Mouse (Mus musculus) layer of hippocampus, postnatal 14 days (tissue): ENCODE measurements at regions not wholly inside any gene's neighbourhood (a gene's known extent, or its start where the extent isn't known, plus 50 kb on each side); places are given as distances from the start of the nearest gene placed in this dataset.
A peak's percentile ranks its signal among the peaks of the same experiment; 100 is the strongest.

ENCODE experiments used
- DNase-seq, 2 experiments: peaks; one replicate each; pipeline ENCODE4 v3.0.0; 2021 to 2022; ENCODE audit warnings: low spot score in 2 of 2, mixed read lengths in 1 of 2

- DNase-seq: no peak
Observed at GRCm38 (mm10) chr5:75342599-75342998, 190.5 kb downstream of the Pdgfra start.

- peak in 1 of 2 experiments; percentile 60 for DNase-seq
Observed at GRCm38 (mm10) chr5:75346836-75347773, 195.0 kb downstream of the Pdgfra start.

- no peak for DNase-seq
Observed at GRCm38 (mm10) chr5:75347774-75348116, 195.7 kb downstream of the Pdgfra start.

GRCm38 (mm10) chr5:75355266-75355665, 203.2 kb downstream of the Pdgfra start:
- no peak for DNase-seq

- DNase-seq: no peak
Observed at GRCm38 (mm10) chr5:75358869-75359268, 206.8 kb downstream of the Pdgfra start.

- no peak for DNase-seq
Observed at GRCm38 (mm10) chr5:75363832-75364231, 210.9 kb upstream of the Kit start.

- DNase-seq: no peak
Observed at GRCm38 (mm10) chr5:75367282-75367681, 207.4 kb upstream of the Kit start.

GRCm38 (mm10) chr5:75368691-75369090, 206.0 kb upstream of the Kit start:
- no peak for DNase-seq

- DNase-seq: no peak
Observed at GRCm38 (mm10) chr5:75372849-75373248, 201.9 kb upstream of the Kit start.

- DNase-seq: no peak
Observed at GRCm38 (mm10) chr5:75377311-75378300, 197.1 kb upstream of the Kit start.

- DNase-seq: no peak
Observed at GRCm38 (mm10) chr5:75378655-75379054, 196.1 kb upstream of the Kit start.

- DNase-seq: no peak
Observed at GRCm38 (mm10) chr5:75380340-75380739, 194.4 kb upstream of the Kit start.

GRCm38 (mm10) chr5:75382138-75382537, 192.6 kb upstream of the Kit start:
- no peak for DNase-seq

- no peak for DNase-seq
Observed at GRCm38 (mm10) chr5:75387886-75388454, 186.7 kb upstream of the Kit start.

GRCm38 (mm10) chr5:75388699-75389260, 185.9 kb upstream of the Kit start:
- DNase-seq: no peak

GRCm38 (mm10) chr5:75389433-75389971, 185.2 kb upstream of the Kit start:
- no peak for DNase-seq

- no peak for DNase-seq
Observed at GRCm38 (mm10) chr5:75398820-75399219, 175.9 kb upstream of the Kit start.

- DNase-seq: no peak
Observed at GRCm38 (mm10) chr5:75401734-75402133, 173.0 kb upstream of the Kit start.

GRCm38 (mm10) chr5:75402631-75403030, 172.1 kb upstream of the Kit start:
- DNase-seq: no peak

GRCm38 (mm10) chr5:75403531-75403930, 171.2 kb upstream of the Kit start:
- no peak for DNase-seq
